Mouse (Mus musculus) lung, adult 18-20 months (tissue): ENCODE data around the gene Ppp2r5e.
"Not testable (repeated sequence)": the region's sequence is repeated elsewhere in the genome, so short reads cannot be mapped to it uniquely, and the experiment has no call there.

ENCODE experiments used
- DNase-seq, 2 experiments: peaks; one replicate each; pipeline ENCODE4 v3.0.0; 2022; ENCODE audit warnings: mixed read lengths in 2 of 2

Ppp2r5e gene

DNA sequence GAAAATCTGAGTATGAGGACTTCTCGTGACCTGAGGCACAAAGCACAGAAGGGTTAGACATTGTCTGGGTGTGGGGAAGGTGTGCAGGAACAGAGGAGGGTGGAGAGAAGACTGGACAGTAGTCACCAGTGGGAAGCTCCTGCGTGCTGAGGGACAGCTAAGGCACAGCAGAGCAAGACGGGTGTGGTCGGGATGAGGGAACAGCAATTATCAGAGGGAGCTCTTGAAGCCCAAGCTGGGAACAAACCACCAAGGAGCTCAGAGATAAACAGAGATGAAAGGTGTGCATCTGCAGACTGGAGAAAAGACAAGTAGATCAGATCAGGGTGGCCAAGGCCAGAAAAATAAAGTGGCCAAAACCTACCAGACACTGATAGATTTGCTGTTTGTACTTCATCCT lies 114.0 kb downstream of the Ppp2r5e start:
- no peak for DNase-seq

DNA sequence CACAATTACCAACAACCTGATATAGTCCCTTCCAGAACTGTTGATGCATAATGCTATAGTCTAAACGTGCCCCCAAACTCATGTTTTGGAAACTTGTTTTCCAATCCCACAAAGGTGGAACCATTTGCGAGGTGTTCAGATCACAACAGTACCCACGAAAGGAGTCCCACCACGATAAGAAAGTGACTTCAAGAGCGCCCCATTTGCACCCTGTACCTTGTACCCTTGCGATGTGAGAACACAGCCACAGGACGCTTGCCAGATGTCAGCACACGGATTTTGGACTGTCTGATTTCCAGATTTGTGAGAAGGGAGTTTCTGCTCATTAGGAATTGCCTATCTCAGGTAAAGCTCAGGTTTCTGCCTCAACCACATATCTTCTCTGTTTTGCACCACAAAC lies 116.0 kb downstream of the Ppp2r5e start:
- DNase-seq: no peak

DNA sequence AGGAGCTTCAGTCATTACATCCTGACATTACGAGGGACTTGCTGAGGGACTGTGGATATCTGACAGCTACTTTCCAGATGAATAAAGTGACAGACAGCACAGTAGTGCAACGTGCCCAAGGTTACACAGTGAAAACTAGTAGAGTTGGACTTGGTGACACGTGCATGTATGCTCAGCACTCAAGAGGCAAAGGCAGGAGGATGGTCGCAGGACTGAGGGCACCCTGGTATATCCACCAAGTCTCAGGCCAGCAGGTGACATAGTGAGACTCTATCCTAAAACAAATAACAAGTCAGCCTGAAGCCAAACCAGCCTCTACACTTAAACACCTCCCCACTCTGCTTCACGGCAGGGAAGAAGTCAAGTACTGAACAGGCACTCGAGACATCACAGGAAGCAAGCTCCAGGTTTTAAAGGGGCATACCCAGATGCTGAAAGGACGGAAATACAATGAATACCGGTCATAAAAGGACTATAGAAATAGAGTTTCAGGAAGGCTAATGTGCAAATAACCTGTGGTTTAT lies 116.6 kb downstream of the Ppp2r5e start:
- peak; percentile 18 to 56 for DNase-seq

DNA sequence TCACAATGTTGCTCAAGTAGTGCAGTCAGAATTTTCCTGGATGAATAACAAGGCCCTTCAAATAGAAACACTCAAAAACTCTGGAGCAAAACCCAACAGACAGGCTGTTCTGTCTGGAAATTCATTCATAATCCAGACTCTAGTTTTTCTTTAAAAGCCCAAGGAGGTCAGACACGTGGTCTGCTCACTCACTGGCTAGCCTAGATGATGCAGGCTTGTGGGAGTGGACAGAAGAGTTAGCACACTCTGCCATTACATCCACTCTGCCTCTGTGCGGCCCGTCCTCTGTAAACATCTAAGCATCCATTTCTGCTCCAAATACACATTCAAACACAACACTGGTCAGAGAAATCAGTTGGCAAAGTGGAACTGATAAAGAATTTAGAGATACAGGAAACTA lies 117.4 kb downstream of the Ppp2r5e start:
- DNase-seq: no peak

DNA sequence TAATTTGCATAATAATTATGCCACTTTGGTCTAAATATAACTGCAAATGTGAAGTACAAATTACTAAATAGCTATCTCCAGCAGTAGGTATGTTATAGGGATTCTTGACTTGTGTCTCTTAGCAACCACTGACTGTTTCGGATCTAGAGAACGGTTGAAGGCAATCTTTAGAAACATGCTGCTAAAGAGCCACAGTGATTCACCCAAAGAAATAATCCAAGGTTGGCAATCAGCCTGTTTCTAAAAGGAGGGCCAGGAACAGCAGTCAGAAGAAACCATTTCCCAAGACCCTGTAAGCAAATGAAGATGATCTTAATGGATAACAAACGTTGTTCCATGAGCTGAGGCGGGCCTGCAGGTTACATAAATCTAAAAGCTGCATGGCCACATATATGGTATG lies 117.9 kb downstream of the Ppp2r5e start:
- no peak for DNase-seq

DNA sequence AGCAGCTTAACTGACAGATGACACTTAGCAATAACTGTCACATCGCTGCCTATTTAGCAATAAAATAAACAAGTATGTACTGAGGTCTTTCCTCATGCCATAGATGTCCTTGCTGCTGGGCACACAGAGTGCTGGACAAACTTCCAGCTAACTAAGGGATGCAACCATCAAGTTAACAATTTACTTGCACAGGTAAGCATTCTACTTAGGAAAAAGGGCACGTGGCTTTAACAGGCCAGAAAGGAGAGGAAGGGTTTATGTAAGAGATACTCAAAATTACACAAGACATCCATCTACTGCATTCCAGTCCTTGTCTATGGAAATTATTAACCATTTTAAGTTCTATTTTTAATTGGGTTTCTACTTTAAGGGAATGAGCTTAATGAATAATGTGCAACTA lies 123.0 kb downstream of the Ppp2r5e start:
- no peak for DNase-seq

DNA sequence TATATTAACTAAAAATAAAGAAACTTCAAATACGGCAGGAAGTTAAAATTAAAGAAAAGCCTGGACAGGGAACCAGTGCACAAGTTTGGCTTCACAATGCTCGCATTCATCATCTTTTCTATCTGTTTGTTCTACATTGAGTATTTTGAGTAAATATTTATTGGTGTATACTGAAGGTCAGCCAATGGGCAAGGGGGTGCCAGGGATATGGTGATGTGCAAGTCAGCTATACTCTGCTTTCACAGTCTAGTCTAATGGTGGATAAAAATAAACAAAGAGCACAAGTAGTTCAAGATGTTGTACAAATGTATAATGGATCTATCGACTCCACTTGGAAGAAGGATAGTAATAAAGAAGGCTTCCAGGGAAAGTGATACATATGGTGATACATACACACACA lies 123.9 kb downstream of the Ppp2r5e start:
- DNase-seq: no peak

DNA sequence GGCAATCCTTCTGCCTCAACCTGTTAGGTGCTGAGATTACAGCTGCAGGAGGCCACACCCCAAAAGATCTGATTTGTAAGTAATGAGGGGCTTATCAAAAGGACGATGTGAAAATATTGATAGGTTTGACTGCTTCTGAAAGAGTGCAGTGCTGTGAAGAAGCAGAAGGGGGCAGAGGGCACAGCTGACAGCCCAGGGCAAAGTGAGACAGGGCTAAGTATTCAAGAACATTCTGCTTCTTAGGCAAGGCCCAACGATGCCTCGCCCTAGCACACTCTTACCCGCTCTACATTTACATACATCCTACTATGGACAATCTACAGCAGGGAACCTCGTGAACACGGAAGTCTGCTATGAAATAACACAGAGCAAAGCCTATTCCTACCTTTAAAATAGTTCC lies 128.2 kb downstream of the Ppp2r5e start:
- DNase-seq: no peak

DNA sequence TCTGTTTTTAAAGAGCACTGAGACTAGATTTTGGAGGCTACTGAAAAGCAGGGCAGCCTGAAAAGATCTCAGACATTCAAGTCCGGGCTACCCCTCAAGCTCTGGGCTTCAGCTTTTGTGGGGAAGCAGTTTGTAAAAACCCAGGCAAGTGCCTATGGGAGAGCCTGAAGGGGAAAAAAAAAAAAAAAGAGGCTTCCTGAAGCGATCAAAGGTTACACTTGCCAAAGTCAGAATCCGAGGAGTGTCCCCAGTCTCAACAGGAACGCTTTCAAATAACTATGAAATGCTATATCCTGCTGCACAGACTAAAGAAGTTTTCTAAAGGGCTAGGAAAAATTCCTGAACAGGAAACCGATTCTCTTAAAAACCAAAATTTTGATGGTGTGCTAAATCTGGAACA lies 128.9 kb downstream of the Ppp2r5e start:
- no peak for DNase-seq

DNA sequence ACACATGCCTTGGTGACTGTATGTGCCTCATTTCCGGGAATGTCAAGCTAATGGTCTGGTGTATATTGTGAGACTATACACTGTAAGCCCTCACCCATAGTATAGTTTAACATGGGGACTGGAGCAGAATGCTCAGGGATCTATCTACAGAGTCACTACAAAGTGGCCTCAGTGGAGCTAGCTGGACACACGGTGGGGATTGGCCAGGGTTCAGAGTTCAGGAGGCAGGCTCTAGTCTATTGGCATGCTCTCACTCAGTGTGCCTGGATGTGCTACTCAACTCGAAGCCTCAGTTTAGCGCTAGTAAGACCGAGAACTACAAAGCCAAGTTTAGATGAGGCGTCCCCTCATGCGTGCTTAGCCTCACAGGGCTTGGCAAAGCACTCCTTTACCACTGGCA lies 129.8 kb downstream of the Ppp2r5e start:
- no peak for DNase-seq

DNA sequence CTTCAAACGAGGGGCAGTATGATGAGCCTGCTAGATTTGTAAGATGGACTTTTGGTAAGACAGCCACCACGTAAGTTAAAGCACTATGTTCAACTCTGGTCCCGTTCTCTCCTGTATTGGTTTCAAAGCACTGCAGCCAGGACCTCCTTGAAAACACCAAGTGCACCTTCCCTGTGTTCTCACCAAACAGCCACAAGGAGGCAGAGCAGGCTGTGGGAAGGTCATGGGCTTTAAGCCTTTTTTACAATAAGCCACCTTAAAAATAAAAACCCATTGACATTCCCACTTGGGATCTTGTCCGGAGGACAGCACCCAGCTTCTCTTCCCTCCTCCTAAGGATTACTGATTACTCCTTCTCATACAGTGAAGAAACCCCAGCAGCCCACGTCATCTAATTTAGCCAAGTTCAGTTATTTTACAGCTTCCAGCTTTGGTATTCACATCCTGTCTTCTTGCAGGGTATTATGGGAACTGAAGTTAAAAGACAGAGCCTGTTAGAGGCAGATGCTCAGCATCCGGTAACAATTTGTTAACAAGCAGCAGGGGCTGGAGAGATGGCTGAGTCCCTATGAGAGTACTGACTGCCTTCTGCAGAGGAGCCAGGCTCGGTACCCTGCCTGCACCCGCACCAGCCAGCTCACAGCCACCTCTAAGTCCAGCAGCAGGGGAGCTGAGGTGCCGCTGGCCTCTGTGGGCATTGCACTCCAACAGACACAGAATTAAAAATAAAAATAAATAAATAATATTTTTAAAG lies 131.9 kb downstream of the Ppp2r5e start:
- peak in 1 of 2 experiments; percentile 31 for DNase-seq

DNA sequence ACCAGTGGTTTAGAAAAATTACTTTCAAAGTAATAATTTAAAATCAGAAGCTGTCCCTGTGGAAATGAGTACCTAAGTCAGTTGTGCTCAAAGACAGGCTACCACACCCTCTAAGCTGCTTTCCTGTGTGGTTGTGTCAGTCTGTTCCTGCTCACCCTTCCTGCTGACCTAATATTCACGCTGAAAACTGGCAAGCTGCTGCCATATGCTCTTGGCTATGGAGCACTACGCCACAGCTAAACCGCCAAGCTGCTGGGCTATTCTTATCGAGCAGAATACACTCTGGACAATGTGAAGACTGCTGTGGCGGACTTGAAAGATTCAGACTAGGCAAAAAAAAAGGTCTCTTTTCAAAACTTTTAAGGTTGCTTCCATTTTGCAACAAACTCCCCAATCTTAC lies 135.5 kb downstream of the Ppp2r5e start:
- no peak for DNase-seq

DNA sequence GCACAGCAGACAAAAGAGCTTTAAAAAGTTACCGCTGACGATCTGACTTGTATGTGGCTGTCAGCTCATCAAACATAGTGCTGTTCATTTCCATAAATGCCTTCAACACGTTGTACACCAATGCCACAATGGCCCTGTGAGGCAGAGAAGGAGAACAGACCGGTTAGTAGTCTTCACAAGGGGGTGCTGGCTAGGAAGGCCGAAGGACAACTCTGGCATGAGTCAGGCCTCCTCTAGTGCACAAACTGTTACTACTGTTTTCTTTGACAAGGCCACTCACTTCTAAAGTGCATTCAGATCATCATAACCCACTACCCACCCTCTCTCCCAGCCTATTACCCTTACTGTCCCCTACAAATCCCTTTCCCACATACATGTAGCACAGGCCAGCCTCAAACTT lies 136.4 kb downstream of the Ppp2r5e start:
- no peak for DNase-seq

DNA sequence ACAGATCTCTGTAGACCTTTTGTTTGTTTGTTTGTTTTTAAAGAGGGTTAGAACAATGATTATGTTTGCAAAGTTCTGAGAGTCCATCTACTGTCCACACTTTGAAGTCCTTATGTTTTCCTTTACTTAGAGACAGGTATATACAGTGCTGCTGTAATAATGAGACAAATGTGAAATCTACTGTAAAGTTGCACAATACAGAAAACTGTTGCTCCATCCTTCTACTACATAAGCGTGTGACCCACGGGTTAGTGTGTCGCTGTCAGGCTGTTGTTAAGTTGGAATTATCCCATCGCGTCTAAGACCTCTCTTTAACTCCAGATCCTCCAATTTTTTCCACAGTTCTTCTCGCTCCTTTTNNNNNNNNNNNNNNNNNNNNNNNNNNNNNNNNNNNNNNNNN lies 142.6 kb downstream of the Ppp2r5e start:
- no peak for DNase-seq

DNA sequence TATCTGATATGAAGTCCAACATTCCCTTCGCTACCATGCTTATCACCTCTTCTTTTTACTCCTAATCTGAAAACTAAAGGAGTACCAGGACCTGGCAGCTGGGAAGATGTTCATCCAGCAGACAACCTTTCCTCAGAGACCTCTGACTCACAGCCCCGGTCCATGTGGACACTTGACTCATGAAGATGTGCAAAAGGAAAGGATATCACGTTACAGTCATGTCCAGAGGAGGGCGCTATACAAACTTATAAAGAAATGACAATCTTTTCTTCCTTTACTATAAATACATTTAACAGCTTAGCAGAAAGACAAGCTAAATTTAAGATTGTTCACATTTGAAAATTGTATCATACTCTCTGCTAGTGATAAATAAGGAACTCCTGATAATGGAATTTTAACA lies 143.0 kb downstream of the Ppp2r5e start:
- DNase-seq: no peak

DNA sequence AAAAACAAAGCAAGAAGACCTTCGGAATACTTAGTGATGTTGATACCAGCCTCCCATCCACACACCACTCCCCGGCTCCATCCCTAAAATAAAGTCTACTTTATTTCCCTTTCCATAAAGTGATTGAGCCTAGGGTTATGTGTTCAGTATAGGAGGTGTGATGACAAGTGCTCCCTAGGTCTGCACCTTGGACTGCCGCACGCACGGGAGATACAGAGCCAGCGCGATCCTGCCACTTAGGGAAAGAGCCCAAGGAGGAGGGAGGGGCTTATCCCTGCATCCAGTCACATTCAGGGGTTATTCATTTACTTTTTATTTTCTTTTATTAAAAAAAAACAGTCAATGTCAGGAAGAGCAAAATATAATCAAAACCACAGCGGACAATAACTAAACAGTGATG lies 145.5 kb downstream of the Ppp2r5e start:
- no peak for DNase-seq

DNA sequence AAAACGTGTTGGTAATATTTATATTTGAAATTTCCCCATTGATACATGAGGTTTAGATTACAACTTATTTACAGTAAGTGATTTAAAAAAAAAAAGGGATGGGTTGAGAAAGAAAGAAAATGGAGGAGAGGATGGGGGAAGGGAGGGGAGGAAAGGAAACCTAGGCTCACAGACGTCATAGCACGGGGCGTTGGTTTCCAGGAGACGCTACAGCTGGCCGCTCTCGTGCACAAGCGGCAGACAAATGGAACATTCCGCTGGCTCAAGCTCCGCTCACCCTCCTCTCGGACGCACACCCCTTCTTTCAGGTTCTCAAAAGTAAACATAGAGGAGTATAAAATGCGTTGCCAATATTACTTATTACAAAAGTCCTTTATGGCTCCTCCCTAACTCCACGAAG lies 146.0 kb downstream of the Ppp2r5e start:
- peak; percentile 70 to 85 for DNase-seq

DNA sequence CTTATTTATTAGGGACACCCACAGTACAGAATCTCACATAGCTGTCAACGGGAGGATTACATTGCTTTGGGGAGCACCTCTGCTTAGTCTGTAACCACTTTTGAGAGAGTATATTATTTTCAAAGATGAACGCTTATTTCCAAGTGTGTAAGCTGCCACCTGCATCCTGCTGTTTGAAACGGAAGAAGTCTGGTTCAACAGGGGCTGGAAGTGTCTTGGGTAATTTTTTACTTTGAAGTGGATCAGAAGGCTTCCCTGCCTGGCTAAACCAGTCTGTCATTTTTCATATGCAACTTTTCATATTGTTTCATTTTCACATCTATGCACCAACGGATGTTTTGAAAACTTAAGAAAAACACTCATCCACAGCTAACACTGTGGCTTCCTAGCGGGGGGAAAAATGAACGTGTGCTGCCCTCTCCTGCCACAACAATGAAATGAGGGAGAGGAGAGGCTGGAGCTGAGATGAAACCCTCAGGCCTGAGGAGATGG lies 146.5 kb downstream of the Ppp2r5e start:
- DNase-seq: peak; percentile 36 to 51

DNA sequence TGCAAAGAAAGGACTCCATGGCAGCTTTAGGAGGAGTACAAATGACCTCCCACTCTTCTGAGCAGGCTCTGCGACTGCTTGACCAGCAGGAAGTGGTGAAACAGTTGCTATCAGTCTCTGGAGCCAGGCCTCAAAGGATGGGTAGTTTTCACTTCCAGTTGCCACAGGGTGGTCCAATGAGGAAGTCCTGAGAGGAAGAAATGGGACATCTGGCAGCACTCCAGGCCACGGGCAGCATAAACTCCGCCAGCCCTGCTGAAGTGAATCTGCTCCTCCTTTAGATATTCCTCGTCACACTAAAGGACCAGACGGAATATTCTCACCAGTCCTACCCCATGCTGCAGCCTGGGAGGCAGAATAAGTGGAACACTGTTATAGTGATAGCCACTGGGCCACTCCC lies 147.1 kb downstream of the Ppp2r5e start:
- peak; percentile 67 to 77 for DNase-seq

DNA sequence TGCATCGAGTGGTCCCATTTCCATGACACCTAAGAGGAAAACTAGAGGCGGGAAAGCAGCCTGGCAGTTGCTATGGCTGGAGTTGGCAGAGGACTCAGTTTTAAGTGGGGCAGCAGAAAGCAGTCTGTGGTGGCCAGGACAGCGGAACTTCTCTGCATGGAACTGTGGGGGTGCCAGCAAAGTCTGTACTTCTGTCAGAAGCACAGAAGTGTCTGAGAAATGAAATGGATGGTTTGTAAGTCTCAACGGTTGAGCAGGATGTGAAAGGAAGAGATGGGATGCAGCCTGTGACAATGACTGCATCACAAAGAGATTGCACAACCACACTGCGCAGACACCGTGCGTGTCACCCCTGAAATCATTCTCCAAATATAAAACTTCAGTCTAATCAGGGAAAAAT lies 149.8 kb downstream of the Ppp2r5e start:
- DNase-seq: peak in 1 of 2 experiments; percentile 31

DNA sequence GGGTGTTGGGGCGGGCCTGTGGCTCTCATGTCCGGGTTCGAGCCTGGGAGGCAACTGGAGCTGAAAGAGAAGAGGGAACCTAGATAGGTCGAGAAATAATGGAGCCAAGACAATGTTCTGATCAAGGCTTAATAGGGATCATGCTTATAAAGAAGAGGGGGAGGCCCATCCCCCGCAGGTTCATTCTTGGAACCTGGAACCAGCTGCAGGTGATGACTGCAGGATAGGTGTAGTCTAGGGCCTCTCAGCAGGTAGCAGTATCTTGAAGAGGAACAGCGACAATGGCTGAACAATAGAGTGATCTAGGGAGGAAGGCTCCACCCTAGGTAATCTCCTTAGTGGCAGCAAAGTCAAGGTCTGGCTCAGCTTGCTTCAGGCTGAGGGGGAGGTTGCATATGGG lies 163.6 kb downstream of the Ppp2r5e start:
- not testable (repeated sequence) for DNase-seq

DNA sequence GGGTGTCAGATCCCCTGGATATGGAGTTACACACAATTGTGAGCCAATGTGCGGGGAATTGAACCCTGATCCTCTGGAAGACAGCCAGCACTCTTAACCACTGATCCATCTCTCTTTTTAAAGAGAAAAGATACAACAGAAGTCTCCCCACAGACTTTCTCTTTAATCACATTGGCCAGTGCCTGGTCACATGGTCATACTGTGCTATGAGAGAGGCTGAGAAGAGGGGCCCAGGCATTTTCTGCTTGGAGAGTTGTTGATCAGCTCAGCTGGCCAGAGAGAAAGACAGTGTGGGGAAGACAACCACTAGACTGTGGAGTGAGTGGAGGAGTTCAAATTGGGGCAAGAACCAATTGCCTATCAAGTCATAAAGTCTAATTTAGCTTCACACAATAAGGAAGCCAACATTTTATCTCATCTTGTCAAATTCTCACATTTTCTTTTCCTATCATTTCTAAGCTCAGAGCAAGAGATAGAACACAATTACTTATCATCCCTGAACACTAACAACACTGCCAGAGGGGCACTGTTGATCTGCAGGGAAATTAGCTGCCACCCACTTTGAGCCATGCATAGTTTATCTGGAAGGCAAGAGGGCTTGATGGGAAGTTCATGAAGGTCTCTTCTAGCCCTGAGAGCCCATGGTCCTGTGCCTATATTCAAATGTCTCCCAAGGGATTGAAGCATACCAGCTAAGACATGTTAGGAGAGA lies 166.2 kb downstream of the Ppp2r5e start:
- DNase-seq: no peak

DNA sequence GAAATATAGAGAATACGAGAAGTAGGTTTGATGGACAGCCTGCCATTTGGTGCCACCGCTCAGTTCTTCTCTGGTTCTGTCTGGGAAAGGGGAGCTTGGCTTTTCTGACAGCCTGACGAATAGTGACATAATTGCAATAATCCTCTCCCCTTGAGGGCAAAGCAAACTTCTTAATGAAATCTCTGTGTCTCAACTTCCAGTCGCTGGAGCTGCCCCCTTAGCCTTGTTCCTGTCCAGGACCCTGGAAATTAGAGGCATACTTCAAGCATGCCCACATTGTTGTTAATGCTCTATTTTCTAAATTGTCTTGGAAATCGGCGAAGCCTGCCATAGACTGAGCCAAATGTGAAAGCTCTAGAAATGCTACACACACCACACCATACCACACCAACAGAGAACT lies 167.3 kb downstream of the Ppp2r5e start:
- no peak for DNase-seq

DNA sequence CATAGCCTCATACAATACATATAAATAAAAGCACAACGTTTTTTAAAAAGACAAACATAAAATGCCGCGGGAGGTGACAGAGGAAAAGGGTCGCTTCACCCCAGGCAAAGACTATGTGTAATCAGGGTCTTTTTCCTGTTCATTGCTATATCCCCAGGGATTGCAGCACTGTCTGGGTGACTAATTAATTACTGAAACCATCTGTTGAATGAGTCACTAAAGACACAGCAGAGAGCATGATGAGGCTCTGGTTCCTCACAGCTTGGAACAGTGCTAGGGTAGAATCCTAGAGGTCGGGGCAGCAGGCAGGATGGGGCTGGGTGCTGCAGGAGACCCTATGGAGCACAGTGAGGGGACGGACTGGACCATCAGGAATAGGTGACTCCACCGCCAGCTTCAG lies 170.2 kb downstream of the Ppp2r5e start:
- DNase-seq: no peak
